7 mouse cellular contexts compared by ENCODE assay signal in the genomic region with DNA sequence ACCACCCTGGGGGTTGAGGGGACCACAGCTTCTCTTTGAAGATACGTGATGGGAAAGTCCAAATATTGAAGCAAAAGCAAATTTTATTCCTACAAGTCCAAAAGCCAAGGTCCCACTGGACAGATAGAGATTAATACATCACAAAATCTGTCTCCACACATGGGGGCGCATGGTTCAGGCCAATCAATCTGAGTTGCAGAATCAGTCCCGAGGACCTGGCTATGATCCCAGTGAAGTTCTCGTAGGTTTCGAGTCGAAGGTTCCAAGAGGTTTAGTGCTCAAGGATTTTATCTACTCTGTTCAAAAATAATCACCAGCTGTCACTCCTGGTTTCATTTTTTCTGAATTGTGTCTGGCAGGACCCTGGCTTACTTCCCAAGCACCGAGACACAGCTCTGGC. TPM values are rescaled to one million over a fixed set of nuclear protein-coding genes. Genes with fewer than 3 reads are reported as not detected.
DNase-seq lines count a peak whose midpoint lies in the region; ATAC-seq and TF ChIP-seq lines count a peak whose summit lies in the region.

No protein-coding gene starts in this region.

- peak overlapping the region; percentile 61 for H3K4me2 ChIP-seq in lung, embryonic 16.5 days (ENCODE audit: low read depth, low read length)
- peak overlapping the region; percentile 58 for H3K4me2 ChIP-seq in forebrain, embryonic 16.5 days (ENCODE audit: low read length)
- H3K4me2 ChIP-seq in limb, embryonic 14.5 days (replicated peaks; ENCODE audit: low read depth, low read length, severe bottlenecking) = peak overlapping the region; percentile 46
- peak overlapping the region; percentile 69 for H3K4me2 ChIP-seq in stomach, postnatal 0 days (replicated peaks; ENCODE audit: low read depth)

- DNase-seq in lung, postnatal 25 days (ENCODE audit: low spot score) = no peak
- DNase-seq in limb, embryonic 14.5 days (ENCODE audit: low spot score) = peak; percentile 49
- no peak for DNase-seq in stomach, postnatal 0 days (ENCODE audit: low spot score)
- no peak for DNase-seq in layer of hippocampus, adult 18-20 months (ENCODE audit: low spot score in 2 of 2)
- DNase-seq in left cerebral cortex, adult 18-20 months (ENCODE audit: low spot score in 2 of 2) = no peak

- no peaks in the 10 kb centered on the region for H3K9me3 ChIP-seq in lung, embryonic 16.5 days (ENCODE audit: control insufficient read depth, low read length)
- no peaks in the 10 kb centered on the region for H3K9me3 ChIP-seq in forebrain, embryonic 16.5 days (ENCODE audit: control insufficient read depth, low read length)
- H3K9me3 ChIP-seq in limb, embryonic 14.5 days (ENCODE audit: control insufficient read depth, low read length) = no peaks in the 10 kb centered on the region
- H3K9me3 ChIP-seq in stomach, postnatal 0 days (ENCODE audit: control insufficient read depth, low read length) = no peaks in the 10 kb centered on the region

- H3K9ac ChIP-seq in lung, embryonic 16.5 days (ENCODE audit: low read length) = no peak overlapping the region; the same call in 1 of the 2 replicates
- peak overlapping the region; percentile 52 for H3K9ac ChIP-seq in forebrain, embryonic 16.5 days (replicated peaks; ENCODE audit: low read depth, low read length)
- H3K9ac ChIP-seq in limb, embryonic 14.5 days (ENCODE audit: low read depth, low read length, severe bottlenecking) = no peak overlapping the region
- peak overlapping the region; percentile 27; the same call in 1 of the 2 replicates for H3K9ac ChIP-seq in stomach, postnatal 0 days (ENCODE audit: low read length)

- ATAC-seq in lung, embryonic 16.5 days (ENCODE audit: low read depth) = no peak
- ATAC-seq in forebrain, embryonic 16.5 days = no peak
- ATAC-seq in limb, embryonic 14.5 days (ENCODE audit: low FRiP score, low read depth) = 0 out of 2 replicates have a peak, but pooled peaks have one; percentile 24
- ATAC-seq in stomach, postnatal 0 days (ENCODE audit: low FRiP score, low TSS enrichment) = no peak

- H3K27ac ChIP-seq in lung, embryonic 16.5 days (ENCODE audit: low read length) = no peak overlapping the region; the same call in 1 of the 2 replicates
- H3K27ac ChIP-seq in forebrain, embryonic 16.5 days (ENCODE audit: low read length) = no peak overlapping the region
- no peak overlapping the region for H3K27ac ChIP-seq in limb, embryonic 14.5 days (replicated peaks; ENCODE audit: low read depth, low read length)
- no peak overlapping the region for H3K27ac ChIP-seq in stomach, postnatal 0 days (replicated peaks)

- TF ChIP-seq EP300 in stomach, postnatal 0 days (optimal IDR thresholded peaks at IDR 0.05) = no peak

- H3K4me1 ChIP-seq in lung, embryonic 16.5 days (replicated peaks; ENCODE audit: control insufficient read depth, insufficient read depth, low read length) = peaks cover 10% of the 10 kb centered on the region; the same call in 1 of the 2 replicates
- peaks cover 11% of the 10 kb centered on the region for H3K4me1 ChIP-seq in forebrain, embryonic 16.5 days (replicated peaks; ENCODE audit: control insufficient read depth, insufficient read depth, low read length)
- peaks cover 17% of the 10 kb centered on the region for H3K4me1 ChIP-seq in limb, embryonic 14.5 days (ENCODE audit: control insufficient read depth, insufficient read depth, low read length)
- peaks cover 4% of the 10 kb centered on the region; the same call in 1 of the 2 replicates for H3K4me1 ChIP-seq in stomach, postnatal 0 days (replicated peaks; ENCODE audit: control insufficient read depth, insufficient read depth)

- no peak for TF ChIP-seq POLR2A in limb, embryonic 14.5 days (IDR thresholded peaks at IDR 0.05; ENCODE audit: borderline replicate concordance, extremely low read depth, insufficient read depth, insufficient read length)

- TF ChIP-seq CTCF in stomach, postnatal 0 days (IDR thresholded peaks at IDR 0.05; ENCODE audit: low read depth) = no peak

- H3K4me3 ChIP-seq in lung, embryonic 16.5 days (ENCODE audit: low read length) = no peak overlapping the region; the same call in 1 of the 2 replicates
- H3K4me3 ChIP-seq in forebrain, embryonic 16.5 days (replicated peaks; ENCODE audit: low read length) = peak overlapping the region; percentile 45
- H3K4me3 ChIP-seq in limb, embryonic 14.5 days (replicated peaks; ENCODE audit: low read length) = peak overlapping the region; percentile 21; the same call in 1 of the 2 replicates
- H3K4me3 ChIP-seq in stomach, postnatal 0 days (ENCODE audit: low read depth, low read length) = peak overlapping the region; percentile 48

- no peaks in the 10 kb centered on the region for H3K36me3 ChIP-seq in lung, embryonic 16.5 days (ENCODE audit: control insufficient read depth, insufficient read depth, low read length)
- no peaks in the 10 kb centered on the region for H3K36me3 ChIP-seq in forebrain, embryonic 16.5 days (ENCODE audit: control insufficient read depth, insufficient read depth)
- no peaks in the 10 kb centered on the region for H3K36me3 ChIP-seq in limb, embryonic 14.5 days (ENCODE audit: control insufficient read depth, insufficient read depth, low read length)
- no peaks in the 10 kb centered on the region for H3K36me3 ChIP-seq in stomach, postnatal 0 days (ENCODE audit: control insufficient read depth, insufficient read depth, low read length)

- H3K27me3 ChIP-seq in lung, embryonic 16.5 days (ENCODE audit: control insufficient read depth, insufficient read depth, low read depth, low read length) = no peaks in the 10 kb centered on the region
- H3K27me3 ChIP-seq in forebrain, embryonic 16.5 days (replicated peaks; ENCODE audit: control insufficient read depth, insufficient read depth, low read length) = no peaks in the 10 kb centered on the region
- no peaks in the 10 kb centered on the region for H3K27me3 ChIP-seq in limb, embryonic 14.5 days (ENCODE audit: control insufficient read depth, insufficient read depth, low read length)
- H3K27me3 ChIP-seq in stomach, postnatal 0 days (ENCODE audit: control insufficient read depth, insufficient read depth, low read length) = no peaks in the 10 kb centered on the region

- WGBS in lung, embryonic 16.5 days = 21% methylated on average over 7 of the region's 7 CpGs
- 31% methylated on average over 7 of the region's 7 CpGs for WGBS in forebrain, embryonic 16.5 days
- WGBS in limb, embryonic 14.5 days = 51% methylated on average over 7 of the region's 7 CpGs
- 11% methylated on average over 7 of the region's 7 CpGs for WGBS in stomach, postnatal 0 days

RNA-seq across cellular contexts. Expression of a gene that starts 4.7 kb away (rescaled TPM):
- polyA plus RNA-seq in lung, embryonic 16.5 days (2015; fragmentation: Nextera tagmentation; extraction: Ambion mirVana) = 0.11 and 0.34 TPM in 2 replicates
- 0.14 TPM in 1 of 2 replicates, not detected in the other for polyA plus RNA-seq in forebrain, embryonic 16.5 days (2015; fragmentation: Nextera tagmentation; extraction: Ambion mirVana)
- polyA plus RNA-seq in limb, embryonic 14.5 days (2012; rRNA removed) = 0.23 and 0.49 TPM in 2 replicates
- 0.30 and 0.40 TPM in 2 replicates for polyA plus RNA-seq in limb, embryonic 14.5 days (2014; fragmentation: Nextera tagmentation; extraction: Ambion mirVana)
- polyA plus RNA-seq in stomach, postnatal 0 days (2015; fragmentation: Nextera tagmentation; extraction: Ambion mirVana) = 19.2 and 22.7 TPM in 2 replicates
- total RNA-seq in layer of hippocampus, adult 18-20 months (2021) = under 1 TPM; 0.27 to 0.43 TPM
- total RNA-seq in left cerebral cortex, adult 18-20 months (2021) = under 1 TPM; 0.21 to 0.23 TPM

RNA-seq across cellular contexts. Expression of a gene that starts 30.4 kb away (rescaled TPM):
- 15.4 and 19.2 TPM in 2 replicates for polyA plus RNA-seq in lung, embryonic 16.5 days (2015; fragmentation: Nextera tagmentation; extraction: Ambion mirVana)
- 1.8 and 3.0 TPM in 2 replicates for polyA plus RNA-seq in forebrain, embryonic 16.5 days (2015; fragmentation: Nextera tagmentation; extraction: Ambion mirVana)
- 0.70 and 1.3 TPM in 2 replicates for polyA plus RNA-seq in limb, embryonic 14.5 days (2012; rRNA removed)
- 0.97 and 0.98 TPM in 2 replicates for polyA plus RNA-seq in limb, embryonic 14.5 days (2014; fragmentation: Nextera tagmentation; extraction: Ambion mirVana)
- polyA plus RNA-seq in stomach, postnatal 0 days (2015; fragmentation: Nextera tagmentation; extraction: Ambion mirVana) = 4.6 and 5.4 TPM in 2 replicates
- total RNA-seq in layer of hippocampus, adult 18-20 months (2021) = 1 to 10 TPM; 3.4 to 4.0 TPM
- total RNA-seq in left cerebral cortex, adult 18-20 months (2021) = 1 to 10 TPM; 2.9 to 4.2 TPM

RNA-seq across cellular contexts. Expression of a gene that starts 39.4 kb away (rescaled TPM):
- 0.21 TPM in 1 of 2 replicates, not detected in the other for polyA plus RNA-seq in lung, embryonic 16.5 days (2015; fragmentation: Nextera tagmentation; extraction: Ambion mirVana)
- polyA plus RNA-seq in forebrain, embryonic 16.5 days (2015; fragmentation: Nextera tagmentation; extraction: Ambion mirVana) = not detected in 2 replicates
- 0.30 and 0.74 TPM in 2 replicates for polyA plus RNA-seq in limb, embryonic 14.5 days (2012; rRNA removed)
- 0.28 TPM in 1 of 2 replicates, not detected in the other for polyA plus RNA-seq in limb, embryonic 14.5 days (2014; fragmentation: Nextera tagmentation; extraction: Ambion mirVana)
- 0.12 TPM in 1 of 2 replicates, not detected in the other for polyA plus RNA-seq in stomach, postnatal 0 days (2015; fragmentation: Nextera tagmentation; extraction: Ambion mirVana)
- not detected for total RNA-seq in layer of hippocampus, adult 18-20 months (2021)
- total RNA-seq in left cerebral cortex, adult 18-20 months (2021) = not detected

RNA-seq across cellular contexts. Expression of a gene that starts 51.2 kb away (rescaled TPM):
- 662 and 695 TPM in 2 replicates for polyA plus RNA-seq in lung, embryonic 16.5 days (2015; fragmentation: Nextera tagmentation; extraction: Ambion mirVana)
- 53.4 and 56.8 TPM in 2 replicates for polyA plus RNA-seq in forebrain, embryonic 16.5 days (2015; fragmentation: Nextera tagmentation; extraction: Ambion mirVana)
- polyA plus RNA-seq in limb, embryonic 14.5 days (2012; rRNA removed) = 134 and 151 TPM in 2 replicates
- 138 and 155 TPM in 2 replicates for polyA plus RNA-seq in limb, embryonic 14.5 days (2014; fragmentation: Nextera tagmentation; extraction: Ambion mirVana)
- 564 and 594 TPM in 2 replicates for polyA plus RNA-seq in stomach, postnatal 0 days (2015; fragmentation: Nextera tagmentation; extraction: Ambion mirVana)
- 10 to 100 TPM in 1 of 2 experiments, 1 to 10 TPM in 1; 9.2 to 11.7 TPM for total RNA-seq in layer of hippocampus, adult 18-20 months (2021)
- 10 to 100 TPM in 1 of 2 experiments, 1 to 10 TPM in 1; 8.2 to 12.3 TPM for total RNA-seq in left cerebral cortex, adult 18-20 months (2021)

RNA-seq across cellular contexts. Expression of a gene that starts 51.3 kb away (rescaled TPM):
- not detected in 2 replicates for polyA plus RNA-seq in lung, embryonic 16.5 days (2015; fragmentation: Nextera tagmentation; extraction: Ambion mirVana)
- polyA plus RNA-seq in forebrain, embryonic 16.5 days (2015; fragmentation: Nextera tagmentation; extraction: Ambion mirVana) = not detected in 2 replicates
- 1.4 and 1.5 TPM in 2 replicates for polyA plus RNA-seq in limb, embryonic 14.5 days (2012; rRNA removed)
- 0.72 and 1.5 TPM in 2 replicates for polyA plus RNA-seq in limb, embryonic 14.5 days (2014; fragmentation: Nextera tagmentation; extraction: Ambion mirVana)
- not detected in 2 replicates for polyA plus RNA-seq in stomach, postnatal 0 days (2015; fragmentation: Nextera tagmentation; extraction: Ambion mirVana)
- total RNA-seq in layer of hippocampus, adult 18-20 months (2021) = not detected
- not detected for total RNA-seq in left cerebral cortex, adult 18-20 months (2021)

Comparison
In these comparisons a context has a peak if more than half of its experiments do, and no peak if none do; other contexts are left out.
1. H3K9ac ChIP-seq: peak in forebrain, embryonic 16.5 days (single experiment) and stomach, postnatal 0 days (single experiment); none in lung, embryonic 16.5 days (single experiment) and limb, embryonic 14.5 days (single experiment).
2. RNA of a gene that starts 4.7 kb away (polyA plus RNA-seq): 19.2 to 22.7 TPM in stomach, postnatal 0 days; 0.23 to 0.49 TPM in limb, embryonic 14.5 days, 0.14 TPM in forebrain, embryonic 16.5 days and 0.11 to 0.34 TPM in lung, embryonic 16.5 days; every median in the first group is over 10 times any median in the second.
3. Peak in every context shown above with its lines, with median percentiles within 50 percentile points of each other: H3K4me2 ChIP-seq.